In genomic region chr11:33078036-33078435, GRCm38 (mm10) we compare ENCODE assay signal across 11 mouse cellular contexts.
A peak's percentile ranks its signal among the peaks of the same experiment; 100 is the strongest.
DNase-seq lines count a peak whose midpoint lies in the region; ATAC-seq and TF ChIP-seq lines count a peak whose summit lies in the region.
"Had no signal": no experiment of that assay in that cellular context is flagged by ENCODE, and none has a peak within 500 bp of the region (broad histone marks: within the 10 kb centered on the region; RNA-seq: fewer than 3 reads in every experiment).

No protein-coding gene starts in this region.

- H3K9ac ChIP-seq in embryonic facial prominence, embryonic 11.5 days (replicated peaks; ENCODE audit: low read length): no peak overlapping the region
- no peak overlapping the region for H3K9ac ChIP-seq in limb, embryonic 12.5 days (replicated peaks)

- no peaks in the 10 kb centered on the region for H3K27me3 ChIP-seq in embryonic facial prominence, embryonic 11.5 days (ENCODE audit: control insufficient read depth, insufficient read depth, low read length)
- peaks cover 3% of the 10 kb centered on the region; the same call in 1 of the 2 replicates for H3K27me3 ChIP-seq in limb, embryonic 12.5 days
- H3K27me3 ChIP-seq in cerebellum, adult 2 months (ENCODE audit: control insufficient read depth, insufficient read depth, low read length): no peaks in the 10 kb centered on the region

- no peak for TF ChIP-seq CTCF in cerebellum, adult 2 months (IDR thresholded peaks at IDR 0.05; ENCODE audit: borderline replicate concordance, insufficient read depth, low read depth, low read length)

- ATAC-seq in embryonic facial prominence, embryonic 11.5 days (replicated peaks; ENCODE audit: insufficient number of reproducible peaks, low FRiP score, low TSS enrichment, low read depth): no peak
- ATAC-seq in limb, embryonic 12.5 days (ENCODE audit: insufficient number of reproducible peaks, insufficient read depth, low FRiP score, low TSS enrichment, low read depth): peak; percentile 76; the same call in 1 of the 2 replicates

- 35% methylated on average over 7 of the region's 7 CpGs for WGBS in embryonic facial prominence, embryonic 11.5 days
- 17% methylated on average over 7 of the region's 7 CpGs for WGBS in limb, embryonic 12.5 days
- WGBS in cerebellum, adult 2 months: 56% methylated on average over 7 of the region's 7 CpGs

- no peaks in the 10 kb centered on the region for H3K9me3 ChIP-seq in embryonic facial prominence, embryonic 11.5 days (replicated peaks; ENCODE audit: control insufficient read depth, low read length)
- H3K9me3 ChIP-seq in limb, embryonic 12.5 days: no peaks in the 10 kb centered on the region

- DNase-seq in embryo, embryonic 10 days (ENCODE audit: low spot score): peak; percentile 55
- peak; percentile 59 for DNase-seq in embryonic facial prominence, embryonic 11.5 days (ENCODE audit: low spot score)
- DNase-seq in kidney, adult 18-20 months: peak; percentile 9
- DNase-seq in adrenal gland, postnatal 14 days: no peak
- DNase-seq in right cerebral cortex, postnatal 25 days: no peak
- DNase-seq in cerebellum, adult 2 months: no peak
- DNase-seq: adrenal gland, adult 2 months; heart, adult 2 months; lung, postnatal 14 days; thymus, adult 2 months had no signal

- no peak overlapping the region for H3K4me2 ChIP-seq in embryonic facial prominence, embryonic 11.5 days (ENCODE audit: low read depth, low read length)
- 0 out of 2 replicates have a peak overlapping the region, but pooled peaks have one; percentile 13 for H3K4me2 ChIP-seq in limb, embryonic 12.5 days

- H3K4me3 ChIP-seq in embryonic facial prominence, embryonic 11.5 days (ENCODE audit: low read depth, low read length): no peak overlapping the region
- H3K4me3 ChIP-seq in limb, embryonic 12.5 days (replicated peaks): no peak overlapping the region
- H3K4me3 ChIP-seq in cerebellum, adult 2 months (replicated peaks; ENCODE audit: insufficient read depth, low read depth, low read length): no peak overlapping the region
- H3K4me3 ChIP-seq: heart, adult 2 months had no signal

- H3K36me3 ChIP-seq in embryonic facial prominence, embryonic 11.5 days (replicated peaks; ENCODE audit: control insufficient read depth, insufficient read depth, low read depth, low read length): no peaks in the 10 kb centered on the region
- H3K36me3 ChIP-seq in limb, embryonic 12.5 days: no peaks in the 10 kb centered on the region

- TF ChIP-seq POLR2A in cerebellum, adult 2 months (IDR thresholded peaks at IDR 0.05; ENCODE audit: borderline replicate concordance, insufficient read depth, low read length): no peak

- H3K27ac ChIP-seq in embryonic facial prominence, embryonic 11.5 days (replicated peaks; ENCODE audit: low read depth, low read length): no peak overlapping the region
- H3K27ac ChIP-seq in limb, embryonic 12.5 days: peak overlapping the region; percentile 81
- no peak overlapping the region for H3K27ac ChIP-seq in cerebellum, adult 2 months (ENCODE audit: insufficient read depth, low read length)
- H3K27ac ChIP-seq: heart, adult 2 months had no signal

- peaks cover 3% of the 10 kb centered on the region; the same call in 1 of the 2 replicates for H3K4me1 ChIP-seq in embryonic facial prominence, embryonic 11.5 days (ENCODE audit: control insufficient read depth, insufficient read depth, low read length)
- peaks cover 55% of the 10 kb centered on the region for H3K4me1 ChIP-seq in limb, embryonic 12.5 days (replicated peaks)
- no peaks in the 10 kb centered on the region for H3K4me1 ChIP-seq in cerebellum, adult 2 months (ENCODE audit: control insufficient read depth, insufficient read depth, low read length)

Comparison
In these comparisons a context has a peak if more than half of its experiments do, and no peak if none do; other contexts are left out.
1. DNase-seq: peak in embryo, embryonic 10 days (single experiment), embryonic facial prominence, embryonic 11.5 days (single experiment) and kidney, adult 18-20 months (single experiment); none in adrenal gland, postnatal 14 days (single experiment), right cerebral cortex, postnatal 25 days (single experiment) and cerebellum, adult 2 months (0 of 2).